Mouse (Mus musculus) naive thymus-derived CD4-positive, alpha-beta T cell, adult 5 months (primary cell): ENCODE measurements around the gene Krtap4-8. TPM values are rescaled to one million over a fixed set of nuclear protein-coding genes. Genes with fewer than 3 reads are reported as not detected.

Source experiments
- polyA plus RNA-seq: library from polyadenylated mRNA; unstranded; fragments of 100-300 nt; shearing (Covaris generic); gene quantifications from one replicate; pipeline ENCODE4 v1.2.1, GENCODE M21; 2017

Krtap4-8 gene
- polyA plus RNA-seq = not detected

DNA sequence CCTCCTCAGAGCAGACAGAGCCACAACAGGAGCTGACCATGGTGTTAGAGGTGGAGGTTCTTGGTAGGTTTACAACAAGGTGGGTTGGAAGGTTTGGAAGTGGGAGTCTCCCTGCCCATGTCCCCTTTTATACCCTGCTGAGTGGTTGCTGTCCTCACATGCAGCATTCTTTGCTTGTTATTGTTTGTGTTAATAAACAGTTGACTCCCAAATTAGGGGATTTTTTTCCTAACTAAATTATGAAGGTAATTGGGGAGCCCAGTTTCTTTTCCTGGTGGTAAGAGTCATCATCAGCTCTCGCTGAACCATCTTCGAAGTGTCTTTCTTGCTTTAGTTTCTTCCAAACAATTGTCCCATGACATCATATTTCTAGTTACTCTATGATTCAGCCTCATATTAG, at the start of gene Krtap4-8:
Krtap4-8 (minus strand) TSS at position 101 of the 400 bp plus-strand sequence.

GRCm38 (mm10) chr11:99815566-99815965, 35.1 kb upstream of the Krtap4-8 start, which contains the start of gene Gm11564:
Gene Gm11564 (minus strand): TSS chr11:99815666.

GRCm38 (mm10) chr11:99809792-99810191, 29.3 kb upstream of the Krtap4-8 start, which contains the start of gene Krtap4-13:
Gene Krtap4-13 (minus strand): TSS chr11:99809892.

DNA sequence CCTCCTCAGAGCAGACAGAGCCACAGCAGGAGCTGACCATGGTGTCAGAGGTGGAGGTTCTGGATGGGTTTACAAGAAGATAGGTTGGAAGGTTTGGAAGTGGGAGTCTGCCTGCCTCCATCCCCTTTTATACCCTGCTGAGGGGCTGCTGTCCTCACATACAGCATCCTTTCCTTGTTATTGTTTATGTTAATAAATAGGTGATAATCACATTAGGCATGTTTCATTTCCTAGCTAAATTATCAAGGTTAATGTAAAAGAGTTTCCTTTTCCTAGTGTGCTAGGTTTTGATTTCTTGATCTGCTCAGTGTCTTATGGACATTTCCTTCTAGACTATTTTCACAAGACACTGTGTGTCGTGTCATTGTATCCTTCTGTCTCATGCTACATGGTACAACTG, 23.8 kb upstream of the Krtap4-8 start, which contains the start of gene Gm11554:
Gm11554 (minus strand) TSS at position 101 of the 400 bp plus-strand sequence.

GRCm38 (mm10) chr11:99798832-99799231, 18.3 kb upstream of the Krtap4-8 start, which contains the start of gene Gm11569:
Gene Gm11569 (minus strand): TSS chr11:99798932.

DNA sequence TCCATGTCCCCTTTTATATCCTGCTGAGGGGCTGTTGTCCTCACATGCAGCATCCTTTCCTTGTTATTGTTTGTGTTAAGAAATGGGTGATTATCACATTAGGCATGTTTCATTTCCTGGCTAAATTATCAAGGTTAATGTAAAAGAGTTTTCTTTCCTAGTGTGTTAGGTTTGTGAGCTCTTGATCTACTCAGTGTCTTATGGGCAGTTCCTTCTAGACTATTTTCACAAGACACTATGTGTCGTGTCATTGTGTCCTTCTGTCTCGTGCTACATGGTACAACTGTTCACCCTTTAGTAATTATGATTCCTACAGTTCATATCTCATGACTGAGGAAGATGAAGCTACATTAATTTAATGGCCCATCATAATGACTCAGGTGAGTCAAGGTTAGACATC, 12.9 kb upstream of the Krtap4-8 start, which contains the start of gene Gm11596:
Gm11596 (minus strand) TSS at position 101 of the 400 bp plus-strand sequence.

DNA sequence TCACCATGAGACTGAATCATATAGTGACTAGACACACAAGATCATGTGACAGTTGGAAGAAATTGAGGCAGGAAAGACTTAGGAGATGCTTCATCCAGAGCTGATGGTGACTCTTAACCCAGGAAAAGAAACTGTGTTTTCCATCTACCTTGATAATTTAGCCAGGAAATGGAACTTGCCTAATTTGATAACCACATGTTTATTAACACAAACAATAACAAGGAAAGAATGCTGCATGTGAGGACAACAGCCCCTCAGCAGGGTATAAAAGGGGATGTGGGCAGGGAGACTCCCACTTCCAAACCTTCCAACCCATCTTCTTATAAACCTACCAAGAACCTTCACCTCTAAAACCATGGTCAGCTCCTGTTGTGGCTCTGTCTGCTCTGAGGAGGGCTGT, 4.4 kb upstream of the Krtap4-8 start, which contains the start of gene Krtap4-9:
Krtap4-9 (plus strand) TSS at position 301 of the 400 bp plus-strand sequence.

DNA sequence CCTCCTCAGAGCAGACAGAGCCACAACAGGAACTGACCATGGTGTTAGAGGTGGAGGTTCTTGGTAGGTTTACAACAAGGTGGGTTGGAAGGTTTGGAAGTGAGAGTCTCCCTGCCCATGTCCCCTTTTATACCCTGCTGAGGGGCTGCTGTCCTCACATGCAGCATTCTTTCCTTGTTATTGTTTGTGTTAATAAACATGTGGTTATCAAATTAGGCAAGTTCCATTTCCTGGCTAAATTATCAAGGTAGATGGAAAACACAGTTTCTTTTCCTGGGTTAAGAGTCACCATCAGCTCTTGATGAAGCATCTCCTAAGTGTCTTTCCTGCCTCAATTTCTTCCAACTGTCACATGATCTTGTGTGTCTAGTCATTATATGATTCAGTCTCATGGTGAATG, 7.7 kb downstream of the Krtap4-8 start, which contains the start of gene Gm11595:
Gm11595 (minus strand) TSS at position 101 of the 400 bp plus-strand sequence.

GRCm38 (mm10) chr11:99734190-99734589, 46.3 kb downstream of the Krtap4-8 start, which contains the start of gene Gm14180:
Gene Gm14180 (minus strand): TSS chr11:99734290.

Other genes starting within 250 kb of the Krtap4-8 start
- not detected for gene Krt40, start 237.5 kb downstream of the Krtap4-8 start, polyA plus RNA-seq
- not detected for gene Krtap3-3, start 229.8 kb downstream of the Krtap4-8 start, polyA plus RNA-seq
- not detected for gene Krtap3-2, start 223.9 kb downstream of the Krtap4-8 start, polyA plus RNA-seq
- not detected for gene Gm11939, start 221.2 kb downstream of the Krtap4-8 start, polyA plus RNA-seq
- not detected for gene Krtap3-1, start 214.1 kb downstream of the Krtap4-8 start, polyA plus RNA-seq
- gene Krtap1-5, start 199.7 kb downstream of the Krtap4-8 start, polyA plus RNA-seq = not detected
- not detected for gene Krtap1-4, start 197.1 kb downstream of the Krtap4-8 start, polyA plus RNA-seq
- not detected for gene Krtap1-3, start 189.4 kb downstream of the Krtap4-8 start, polyA plus RNA-seq
- not detected for gene Krtap9-3, start 182.6 kb downstream of the Krtap4-8 start, polyA plus RNA-seq
- gene Gm11938, start 177.4 kb downstream of the Krtap4-8 start, polyA plus RNA-seq = not detected
- not detected for gene Gm11937, start 170.5 kb downstream of the Krtap4-8 start, polyA plus RNA-seq
- gene Krtap2-4, start 165.9 kb downstream of the Krtap4-8 start, polyA plus RNA-seq = not detected
- not detected for gene Gm11562, start 160.3 kb downstream of the Krtap4-8 start, polyA plus RNA-seq
- gene Krtap4-1, start 152.5 kb downstream of the Krtap4-8 start, polyA plus RNA-seq = not detected
- gene Krtap4-2, start 145.6 kb downstream of the Krtap4-8 start, polyA plus RNA-seq = not detected
- not detected for gene Krtap4-7, start 136.6 kb downstream of the Krtap4-8 start, polyA plus RNA-seq
- not detected for gene Gm11555, start 130.5 kb downstream of the Krtap4-8 start, polyA plus RNA-seq
- not detected for gene Gm11563, start 121.7 kb downstream of the Krtap4-8 start, polyA plus RNA-seq
- gene Krtap4-6, start 114.7 kb downstream of the Krtap4-8 start, polyA plus RNA-seq = not detected
- not detected for gene Gm14190, start 90.0 kb downstream of the Krtap4-8 start, polyA plus RNA-seq
- gene Gm14180, start 46.4 kb downstream of the Krtap4-8 start, polyA plus RNA-seq = not detected
- gene Gm11595, start 7.8 kb downstream of the Krtap4-8 start, polyA plus RNA-seq = not detected
- gene Krtap4-9, start 4.5 kb upstream of the Krtap4-8 start, polyA plus RNA-seq = not detected
- gene Gm11596, start 12.8 kb upstream of the Krtap4-8 start, polyA plus RNA-seq = not detected
- not detected for gene Gm11569, start 18.2 kb upstream of the Krtap4-8 start, polyA plus RNA-seq
- not detected for gene Gm11554, start 23.7 kb upstream of the Krtap4-8 start, polyA plus RNA-seq
- not detected for gene Krtap4-13, start 29.2 kb upstream of the Krtap4-8 start, polyA plus RNA-seq
- gene Gm11564, start 35.0 kb upstream of the Krtap4-8 start, polyA plus RNA-seq = not detected
- gene 2300003K06Rik, start 57.4 kb upstream of the Krtap4-8 start, polyA plus RNA-seq = not detected
- not detected for gene Krtap4-16, start 70.9 kb upstream of the Krtap4-8 start, polyA plus RNA-seq
- gene Gm11568, start 77.2 kb upstream of the Krtap4-8 start, polyA plus RNA-seq = not detected
- not detected for gene Gm11559, start 83.8 kb upstream of the Krtap4-8 start, polyA plus RNA-seq
- gene Krtap9-1, start 92.7 kb upstream of the Krtap4-8 start, polyA plus RNA-seq = not detected
- gene Gm11567, start 98.5 kb upstream of the Krtap4-8 start, polyA plus RNA-seq = not detected
- not detected for gene Krtap31-1, start 127.2 kb upstream of the Krtap4-8 start, polyA plus RNA-seq
- gene Gm11565, start 134.0 kb upstream of the Krtap4-8 start, polyA plus RNA-seq = not detected
- gene Krtap31-2, start 155.6 kb upstream of the Krtap4-8 start, polyA plus RNA-seq = not detected
- not detected for gene Krtap9-5, start 167.8 kb upstream of the Krtap4-8 start, polyA plus RNA-seq
- not detected for gene Krtap29-1, start 198.3 kb upstream of the Krtap4-8 start, polyA plus RNA-seq
- not detected for gene Krtap16-1, start 205.9 kb upstream of the Krtap4-8 start, polyA plus RNA-seq
- gene Krtap17-1, start 213.3 kb upstream of the Krtap4-8 start, polyA plus RNA-seq = not detected
- gene Krt33a, start 235.5 kb upstream of the Krtap4-8 start, polyA plus RNA-seq = not detected
- gene Krt33b, start 249.2 kb upstream of the Krtap4-8 start, polyA plus RNA-seq = not detected